Mouse (Mus musculus) intestine, embryonic 14.5 days (tissue): Measurements from ENCODE around the gene Gm45717. TPM values are rescaled to one million over a fixed set of nuclear protein-coding genes. Genes with fewer than 3 reads are reported as not detected.

Experiments
- ATAC-seq: fragments of 200-750 bp; cut with Nextera tagmentation; replicated peaks from 2 replicates; pipeline ENCODE4 v1.8.0; 2017; ENCODE audit warnings: low read depth, moderate number of reproducible peaks, moderate TSS enrichment, moderate library complexity; ENCODE audit not compliant: low FRiP score, low TSS enrichment
- DNase-seq: peaks from one replicate; pipeline ENCODE4 v3.0.0-alpha.2; 2018; ENCODE audit warnings: low spot score
- H3K27ac ChIP-seq: fragments of 300-500 bp; sonication (generic); 2 replicates; pipeline ENCODE4 v1.5.1; 2014; ENCODE audit warnings: low read depth, mild to moderate bottlenecking, control low read depth
- H3K27me3 ChIP-seq: fragments of 300-500 bp; sonication (generic); replicated peaks from 2 replicates; pipeline ENCODE4 v1.6.1; 2014; ENCODE audit warnings: low read length, control low read depth; ENCODE audit not compliant: control insufficient read depth, insufficient read depth
- H3K36me3 ChIP-seq: fragments of 300-500 bp; sonication (generic); 2 replicates; pipeline ENCODE4 v1.6.1; 2014; ENCODE audit warnings: low read length, control low read depth; ENCODE audit not compliant: control insufficient read depth, insufficient read depth
- H3K4me1 ChIP-seq: fragments of 300-500 bp; sonication (generic); replicated peaks from 2 replicates; pipeline ENCODE4 v1.6.1; 2014; ENCODE audit warnings: low read length, control low read depth, mixed read lengths; ENCODE audit not compliant: control insufficient read depth, insufficient read depth
- H3K4me2 ChIP-seq: fragments of 300-500 bp; sonication (generic); 2 replicates; pipeline ENCODE4 v1.6.1; 2014; ENCODE audit warnings: low read length
- H3K4me3 ChIP-seq: fragments of 300-500 bp; sonication (generic); 2 replicates; pipeline ENCODE4 v1.5.1; 2014; ENCODE audit warnings: low read depth, low read length, control low read depth, mixed read lengths
- H3K9ac ChIP-seq: fragments of 300-500 bp; sonication (generic); 2 replicates; pipeline ENCODE4 v1.6.1; 2014; ENCODE audit warnings: mild to moderate bottlenecking, low read length
- H3K9me3 ChIP-seq: fragments of 300-500 bp; sonication (generic); 2 replicates; pipeline ENCODE4 v1.6.1; 2016; ENCODE audit warnings: low read length, control low read depth; ENCODE audit not compliant: control insufficient read depth
- WGBS: fragments of 180-500 bp; shearing (Covaris S2); extraction: QIAGEN DNeasy Blood & Tissue Kit; methylation state at CpG from one replicate; pipeline ENCODE4 v1.1.7; 2014; 5-methylcytosine and 5-hydroxymethylcytosine counted together
- polyA plus RNA-seq: library from polyadenylated mRNA; unstranded; fragments of >200 nt; fragmentation: Nextera tagmentation; extraction: Ambion mirVana; gene quantifications from 2 replicates; pipeline ENCODE4 v1.2.1, GENCODE M21; 2014

The Gm45717 gene
- polyA plus RNA-seq, 1 experiment from 2014 or later = 0.81 TPM

GRCm38 (mm10) chr7:140960026-140960425 lies 4.3 kb upstream of the Gm45717 start:
- H3K27me3 ChIP-seq = no peaks in the 10 kb centered on the region
- H3K27ac ChIP-seq = no peak overlapping the region
- H3K4me1 ChIP-seq = peaks cover 11% of the 10 kb centered on the region
- ATAC-seq (no peak), DNase-seq (no peak)
- H3K4me3 ChIP-seq = no peak overlapping the region
- H3K9me3 ChIP-seq = no peaks in the 10 kb centered on the region
- H3K36me3 ChIP-seq = no peaks in the 10 kb centered on the region
- WGBS = 84% methylated on average over 5 of the region's 5 CpGs
- no peak overlapping the region for H3K4me2 ChIP-seq
- H3K9ac ChIP-seq = no peak overlapping the region

- DNase-seq = peak; percentile 69
- H3K4me1 ChIP-seq = peaks cover 13% of the 10 kb centered on the region
- H3K27me3 ChIP-seq = no peaks in the 10 kb centered on the region
- H3K27ac ChIP-seq = no peak overlapping the region
- H3K4me3 ChIP-seq = no peak overlapping the region
- no peak overlapping the region for H3K9ac ChIP-seq
- no peak overlapping the region for H3K4me2 ChIP-seq
- H3K9me3 ChIP-seq = no peaks in the 10 kb centered on the region
- H3K36me3 ChIP-seq = no peaks in the 10 kb centered on the region
- no peak for ATAC-seq
- WGBS = 13% methylated on average over 9 of the region's 9 CpGs
Measured at GRCm38 (mm10) chr7:140959181-140959901, 3.6 kb upstream of the Gm45717 start.

GRCm38 (mm10) chr7:140956556-140956869 lies 776 bp upstream of the Gm45717 start:
- ATAC-seq (no peak), DNase-seq (no peak)
- Histone ChIP-seq H3K9ac (0 out of 2 replicates have a peak overlapping the region, but pooled peaks have one; percentile 1), H3K36me3 (0 out of 2 replicates have a peak, but pooled peaks cover 4% of the 10 kb centered on the region), H3K9me3 (no peaks in the 10 kb centered on the region), H3K4me3 (no peak overlapping the region), H3K27me3 (no peaks in the 10 kb centered on the region), H3K4me2 (peak overlapping the region; percentile 74), H3K27ac (peak overlapping the region; percentile 95), H3K4me1 (peaks cover 34% of the 10 kb centered on the region)
- WGBS = 33% methylated on average over 6 of the region's 6 CpGs

- Histone ChIP-seq H3K4me1 (peaks cover 46% of the 10 kb centered on the region), H3K27ac (peak overlapping the region; percentile 95), H3K9ac (peak overlapping the region; percentile 64), H3K4me2 (peak overlapping the region; percentile 74), H3K4me3 (peak overlapping the region; percentile 64), H3K36me3 (0 out of 2 replicates have a peak, but pooled peaks cover 4% of the 10 kb centered on the region), H3K27me3 (no peaks in the 10 kb centered on the region), H3K9me3 (no peaks in the 10 kb centered on the region)
- 0% methylated on average over 17 of the region's 17 CpGs for WGBS
- ATAC-seq (peak; percentile 26), DNase-seq (peak; percentile 70)
Measured at GRCm38 (mm10) chr7:140955342-140955741, 395 bp downstream of the Gm45717 start.

GRCm38 (mm10) chr7:140954733-140955071 lies 1.0 kb downstream of the Gm45717 start:
- H3K9ac ChIP-seq = peak overlapping the region; percentile 64
- peaks cover 7% of the 10 kb centered on the region; the same call in 1 of the 2 replicates for H3K36me3 ChIP-seq
- no peaks in the 10 kb centered on the region for H3K27me3 ChIP-seq
- peak overlapping the region; percentile 95; the same call in 1 of the 2 replicates for H3K27ac ChIP-seq
- H3K4me1 ChIP-seq = peaks cover 51% of the 10 kb centered on the region
- ATAC-seq = no peak
- H3K9me3 ChIP-seq = no peaks in the 10 kb centered on the region
- no peak for DNase-seq
- peak overlapping the region; percentile 74 for H3K4me2 ChIP-seq
- WGBS = 5% methylated on average over 9 of the region's 9 CpGs
- H3K4me3 ChIP-seq = peak overlapping the region; percentile 64

GRCm38 (mm10) chr7:140953800-140954732 lies 1.7 kb downstream of the Gm45717 start:
- 45% methylated on average over 15 of the region's 15 CpGs for WGBS
- peak overlapping the region; percentile 64 for H3K9ac ChIP-seq
- H3K9me3 ChIP-seq = no peaks in the 10 kb centered on the region
- peak overlapping the region; percentile 95; the same call in 1 of the 2 replicates for H3K27ac ChIP-seq
- H3K4me2 ChIP-seq = peak overlapping the region; percentile 74
- H3K4me1 ChIP-seq = peaks cover 51% of the 10 kb centered on the region
- H3K36me3 ChIP-seq = peaks cover 13% of the 10 kb centered on the region
- no peak for DNase-seq
- peak overlapping the region; percentile 64 for H3K4me3 ChIP-seq
- no peaks in the 10 kb centered on the region for H3K27me3 ChIP-seq
- no peak for ATAC-seq

- Histone ChIP-seq H3K27ac (no peak overlapping the region), H3K9ac (no peak overlapping the region), H3K4me3 (no peak overlapping the region), H3K4me2 (peak overlapping the region; percentile 74), H3K36me3 (peaks cover 22% of the 10 kb centered on the region), H3K9me3 (no peaks in the 10 kb centered on the region), H3K4me1 (peaks cover 51% of the 10 kb centered on the region), H3K27me3 (no peaks in the 10 kb centered on the region)
- DNase-seq = no peak
- 71% methylated on average over 11 of the region's 11 CpGs for WGBS
- no peak for ATAC-seq
Measured at GRCm38 (mm10) chr7:140953133-140953532, 2.6 kb downstream of the Gm45717 start.

- no peak overlapping the region for H3K9ac ChIP-seq
- no peaks in the 10 kb centered on the region for H3K27me3 ChIP-seq
- H3K9me3 ChIP-seq = no peaks in the 10 kb centered on the region
- H3K27ac ChIP-seq = no peak overlapping the region
- H3K4me3 ChIP-seq = no peak overlapping the region
- H3K4me2 ChIP-seq = no peak overlapping the region
- ATAC-seq = no peak
- no peak for DNase-seq
- 64% methylated on average over 7 of the region's 7 CpGs for WGBS
- H3K4me1 ChIP-seq = peaks cover 51% of the 10 kb centered on the region
- peaks cover 29% of the 10 kb centered on the region for H3K36me3 ChIP-seq
Measured at GRCm38 (mm10) chr7:140952441-140952840, 3.3 kb downstream of the Gm45717 start.
